Mouse (Mus musculus) gastrocnemius, adult 8-10 months (tissue): ENCODE data around the gene Fam172a. TPM values are rescaled to one million over a fixed set of nuclear protein-coding genes. Genes with fewer than 3 reads are reported as not detected.

Source experiments
- DNase-seq, 2 experiments: peaks; one replicate each; pipeline ENCODE4 v3.0.0; 2022; ENCODE audit warnings: low spot score in 2 of 2
- total RNA-seq, 4 experiments: library from RNA; stranded (reverse); gene quantifications; 2 replicates each; pipeline ENCODE4 v1.2.4; 2022

The Fam172a gene
- total RNA-seq, 4 experiments from 2014 or later: 7.1 to 8.3 (median 7.3) TPM

- DNase-seq: no peak
These were observed 496.6 kb downstream of the Fam172a start for GRCm38 (mm10) chr13:78198391-78198870.

- no peak for DNase-seq
These were observed 497.2 kb downstream of the Fam172a start for GRCm38 (mm10) chr13:78198871-78199641.

- DNase-seq: no peak
These were observed 497.9 kb downstream of the Fam172a start, which contains the start of gene Nr2f1 for GRCm38 (mm10) chr13:78199642-78200160. Gene Nr2f1, minus strand, starts transcription at chr13:78199757.

- DNase-seq: no peak
These were observed 498.6 kb downstream of the Fam172a start for GRCm38 (mm10) chr13:78200407-78200806.

GRCm38 (mm10) chr13:78200991-78201870 is 499.4 kb downstream of the Fam172a start:
- peak; percentile 52 to 79 for DNase-seq

GRCm38 (mm10) chr13:78201871-78202565 is 500.2 kb downstream of the Fam172a start:
- no peak for DNase-seq

- DNase-seq: no peak
These were observed 500.9 kb downstream of the Fam172a start for GRCm38 (mm10) chr13:78202574-78203347.

GRCm38 (mm10) chr13:78203348-78204061 is 501.7 kb downstream of the Fam172a start:
- DNase-seq: no peak

- no peak for DNase-seq
These were observed 503.6 kb downstream of the Fam172a start for GRCm38 (mm10) chr13:78205426-78205825.

- no peak for DNase-seq
These were observed 505.1 kb downstream of the Fam172a start for GRCm38 (mm10) chr13:78206891-78207430.

GRCm38 (mm10) chr13:78207796-78208645 is 506.2 kb downstream of the Fam172a start:
- DNase-seq: no peak

GRCm38 (mm10) chr13:78208689-78209410 is 507.0 kb downstream of the Fam172a start:
- no peak for DNase-seq

GRCm38 (mm10) chr13:78209611-78210028 is 507.8 kb downstream of the Fam172a start:
- no peak for DNase-seq

GRCm38 (mm10) chr13:78210029-78210747 is 508.4 kb downstream of the Fam172a start:
- DNase-seq: no peak

- DNase-seq: no peak
These were observed 508.9 kb downstream of the Fam172a start for GRCm38 (mm10) chr13:78210748-78211089.

GRCm38 (mm10) chr13:78211231-78212010 is 509.6 kb downstream of the Fam172a start:
- no peak for DNase-seq
